Mouse (Mus musculus): Measurements from ENCODE around the gene Gm36210.

DNA sequence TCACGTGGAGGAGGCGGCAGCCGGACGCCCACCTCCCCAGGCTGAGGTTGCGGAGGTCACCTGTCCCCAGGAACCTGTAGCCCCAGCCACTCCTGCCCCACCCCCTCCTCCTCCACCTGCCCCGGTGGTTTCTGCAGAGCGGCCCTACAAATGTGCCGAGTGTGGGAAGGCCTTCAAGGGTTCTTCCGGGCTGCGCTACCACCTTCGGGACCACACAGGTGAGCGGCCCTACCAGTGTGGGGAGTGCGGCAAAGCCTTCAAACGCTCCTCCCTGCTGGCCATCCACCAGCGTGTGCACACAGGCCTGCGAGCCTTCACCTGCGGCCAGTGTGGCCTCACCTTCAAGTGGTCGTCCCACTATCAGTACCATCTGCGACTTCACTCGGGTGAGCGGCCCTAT is 13.7 kb upstream of the Gm36210 start:
- TF ChIP-seq CTCF (IDR thresholded peaks at IDR 0.05; ENCODE audit: low read depth) (no peak), EP300 (IDR thresholded peaks at IDR 0.05; ENCODE audit: low read depth) (no peak)
